Mouse (Mus musculus): ENCODE data around the gene Abhd17c. TPM values are rescaled to one million over a fixed set of nuclear protein-coding genes. Genes with fewer than 3 reads are reported as not detected.
A peak's percentile ranks its signal among the peaks of the same experiment; 100 is the strongest.

Gene Abhd17c
- polyA plus RNA-seq, 1 experiment from 2014 or later, result 71.3 TPM

DNA sequence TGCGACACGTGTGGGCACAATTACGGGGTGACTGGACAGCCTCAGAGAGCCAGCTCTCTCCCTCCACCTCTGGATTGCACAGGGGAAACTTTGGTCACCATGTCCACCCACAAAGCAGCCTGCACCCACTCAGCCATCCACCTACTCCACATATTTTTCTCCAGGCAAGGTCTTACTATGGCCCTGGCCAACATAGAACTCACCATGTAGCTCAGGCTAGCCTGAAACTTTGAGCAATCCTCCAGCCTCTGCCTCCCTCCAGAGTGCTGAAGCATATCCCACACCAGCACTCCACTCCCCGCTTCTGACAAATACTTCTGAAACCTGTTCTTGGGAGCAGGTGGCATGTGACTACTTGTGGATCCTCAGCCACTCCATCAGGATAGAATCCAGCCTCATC is 1.9 kb downstream of the Abhd17c start:
- H3K9me3 ChIP-seq (ENCODE audit: control insufficient read depth, low read length), result no peaks in the 10 kb centered on the region

DNA sequence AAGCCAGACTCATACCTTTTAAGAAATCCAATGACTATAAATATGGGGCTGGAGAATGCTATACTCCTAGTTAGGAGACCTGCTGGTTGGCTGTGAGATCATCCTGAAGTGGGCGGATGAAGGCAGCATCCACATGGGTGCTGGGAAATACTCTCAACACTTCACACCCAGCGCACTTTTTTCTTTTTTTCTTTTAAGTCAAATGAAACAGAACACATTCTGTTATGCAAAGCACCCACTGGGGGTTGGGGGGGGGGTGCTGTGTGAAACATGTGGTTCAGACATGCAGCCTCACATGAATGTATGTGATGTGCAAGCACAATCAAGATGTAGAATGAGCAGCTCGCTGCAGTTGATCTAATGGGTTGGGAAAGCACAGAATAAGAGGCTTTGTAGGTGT is 2.8 kb downstream of the Abhd17c start:
- WGBS, result 91% methylated on average over 3 of the region's 3 CpGs
- H3K27ac ChIP-seq (ENCODE audit: low read depth, low read length), result no peak overlapping the region
- no peak overlapping the region for H3K4me3 ChIP-seq (ENCODE audit: low read depth, low read length)
- H3K9ac ChIP-seq (ENCODE audit: low read length), result no peak overlapping the region
- no peak overlapping the region for H3K4me2 ChIP-seq (ENCODE audit: low read depth, low read length, severe bottlenecking)
- DNase-seq (ENCODE audit: low spot score) (no peak), ATAC-seq (replicated peaks; ENCODE audit: low FRiP score) (no peak)
- no peaks in the 10 kb centered on the region for H3K27me3 ChIP-seq (ENCODE audit: control insufficient read depth, insufficient read depth, low read length)
- H3K36me3 ChIP-seq (ENCODE audit: control insufficient read depth, insufficient read depth, low read length), result peaks cover 3% of the 10 kb centered on the region; the same call in 1 of the 2 replicates
- H3K9me3 ChIP-seq (ENCODE audit: control insufficient read depth, low read length), result no peaks in the 10 kb centered on the region
- peaks cover 2% of the 10 kb centered on the region; the same call in 1 of the 2 replicates for H3K4me1 ChIP-seq (replicated peaks; ENCODE audit: control insufficient read depth, insufficient read depth, low read length)

More for the DNA sequence above, 1.9 kb downstream of the Abhd17c start:
- ATAC-seq (replicated peaks; ENCODE audit: low FRiP score) (no peak), DNase-seq (ENCODE audit: low spot score) (no peak)
- peaks cover 3% of the 10 kb centered on the region; the same call in 1 of the 2 replicates for H3K36me3 ChIP-seq (ENCODE audit: control insufficient read depth, insufficient read depth, low read length)
- H3K4me3 ChIP-seq (ENCODE audit: low read depth, low read length), result peak overlapping the region; percentile 84
- H3K4me1 ChIP-seq (replicated peaks; ENCODE audit: control insufficient read depth, insufficient read depth, low read length), result peaks cover 2% of the 10 kb centered on the region; the same call in 1 of the 2 replicates
- WGBS, result 72% methylated on average over 4 of the region's 4 CpGs
- H3K27ac ChIP-seq (ENCODE audit: low read depth, low read length), result no peak overlapping the region
- peak overlapping the region; percentile 17; the same call in 1 of the 2 replicates for H3K9ac ChIP-seq (ENCODE audit: low read length)
- H3K27me3 ChIP-seq (ENCODE audit: control insufficient read depth, insufficient read depth, low read length), result no peaks in the 10 kb centered on the region
- H3K4me2 ChIP-seq (ENCODE audit: low read depth, low read length, severe bottlenecking), result peak overlapping the region; percentile 70

GRCm38 (mm10) chr7:84147746-84148145 is 3.9 kb downstream of the Abhd17c start:
- ATAC-seq (replicated peaks; ENCODE audit: low FRiP score) (no peak), DNase-seq (ENCODE audit: low spot score) (no peak)
- H3K27me3 ChIP-seq (ENCODE audit: control insufficient read depth, insufficient read depth, low read length), result no peaks in the 10 kb centered on the region
- H3K36me3 ChIP-seq (ENCODE audit: control insufficient read depth, insufficient read depth, low read length), result peaks cover 3% of the 10 kb centered on the region; the same call in 1 of the 2 replicates
- H3K4me2 ChIP-seq (ENCODE audit: low read depth, low read length, severe bottlenecking), result no peak overlapping the region
- H3K27ac ChIP-seq (ENCODE audit: low read depth, low read length), result no peak overlapping the region
- WGBS, result 95% methylated on average over 1 of the region's 1 CpGs
- peaks cover 8% of the 10 kb centered on the region for H3K4me1 ChIP-seq (replicated peaks; ENCODE audit: control insufficient read depth, insufficient read depth, low read length)
- no peaks in the 10 kb centered on the region for H3K9me3 ChIP-seq (ENCODE audit: control insufficient read depth, low read length)
- H3K9ac ChIP-seq (ENCODE audit: low read length), result no peak overlapping the region
- no peak overlapping the region for H3K4me3 ChIP-seq (ENCODE audit: low read depth, low read length)

- H3K36me3 ChIP-seq (ENCODE audit: control insufficient read depth, insufficient read depth, low read length), result peaks cover 3% of the 10 kb centered on the region; the same call in 1 of the 2 replicates
- no peak for ATAC-seq (replicated peaks; ENCODE audit: low FRiP score)
- no peak overlapping the region for H3K4me2 ChIP-seq (ENCODE audit: low read depth, low read length, severe bottlenecking)
- no peaks in the 10 kb centered on the region for H3K9me3 ChIP-seq (ENCODE audit: control insufficient read depth, low read length)
- no peak overlapping the region for H3K9ac ChIP-seq (ENCODE audit: low read length)
- H3K4me1 ChIP-seq (replicated peaks; ENCODE audit: control insufficient read depth, insufficient read depth, low read length), result peaks cover 8% of the 10 kb centered on the region
- H3K27me3 ChIP-seq (ENCODE audit: control insufficient read depth, insufficient read depth, low read length), result no peaks in the 10 kb centered on the region
- no peak overlapping the region for H3K4me3 ChIP-seq (ENCODE audit: low read depth, low read length)
- no peak overlapping the region for H3K27ac ChIP-seq (ENCODE audit: low read depth, low read length)
- no peak for DNase-seq (ENCODE audit: low spot score)
- WGBS, result 76% methylated on average over 2 of the region's 2 CpGs
These were observed 6.1 kb downstream of the Abhd17c start for GRCm38 (mm10) chr7:84145633-84146032.

GRCm38 (mm10) chr7:84142736-84143473 is 8.8 kb downstream of the Abhd17c start:
- WGBS, result 70% methylated on average over 7 of the region's 7 CpGs
- Histone ChIP-seq H3K4me2 (ENCODE audit: low read depth, low read length, severe bottlenecking) (no peak overlapping the region), H3K4me3 (ENCODE audit: low read depth, low read length) (no peak overlapping the region), H3K9ac (ENCODE audit: low read length) (no peak overlapping the region), H3K4me1 (replicated peaks; ENCODE audit: control insufficient read depth, insufficient read depth, low read length) (peaks cover 8% of the 10 kb centered on the region; the same call in 1 of the 2 replicates), H3K27me3 (ENCODE audit: control insufficient read depth, insufficient read depth, low read length) (no peaks in the 10 kb centered on the region), H3K27ac (ENCODE audit: low read depth, low read length) (no peak overlapping the region), H3K9me3 (ENCODE audit: control insufficient read depth, low read length) (no peaks in the 10 kb centered on the region), H3K36me3 (ENCODE audit: control insufficient read depth, insufficient read depth, low read length) (no peaks in the 10 kb centered on the region)
- DNase-seq (ENCODE audit: low spot score), result no peak
- ATAC-seq (replicated peaks; ENCODE audit: low FRiP score), result no peak

DNA sequence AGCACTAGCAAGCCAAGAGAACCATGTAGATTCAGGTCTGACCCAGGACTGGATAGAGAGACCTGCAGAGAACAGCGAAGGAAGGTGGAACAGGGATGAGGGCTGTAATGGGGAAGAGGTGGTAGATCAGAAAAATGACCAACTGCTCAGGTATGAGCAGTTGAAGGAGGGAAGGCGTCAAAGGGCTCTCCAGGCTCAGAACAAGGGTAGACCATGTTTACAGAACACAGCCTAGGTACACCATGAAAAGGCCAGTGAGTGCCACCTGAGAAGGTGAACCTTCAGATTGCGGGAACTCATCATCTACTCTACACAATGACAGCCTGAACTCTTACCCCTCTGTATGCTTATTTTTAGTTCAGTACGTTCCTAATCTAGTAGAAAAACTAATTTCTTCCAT is 9.5 kb downstream of the Abhd17c start:
- H3K4me1 ChIP-seq (replicated peaks; ENCODE audit: control insufficient read depth, insufficient read depth, low read length), result peaks cover 8% of the 10 kb centered on the region; the same call in 1 of the 2 replicates
- no peaks in the 10 kb centered on the region for H3K9me3 ChIP-seq (ENCODE audit: control insufficient read depth, low read length)
- ATAC-seq (replicated peaks; ENCODE audit: low FRiP score) (no peak), DNase-seq (ENCODE audit: low spot score) (no peak)
- no peak overlapping the region for H3K4me3 ChIP-seq (ENCODE audit: low read depth, low read length)
- WGBS, result 94% methylated on average over 4 of the region's 4 CpGs
- no peaks in the 10 kb centered on the region for H3K27me3 ChIP-seq (ENCODE audit: control insufficient read depth, insufficient read depth, low read length)
- no peak overlapping the region for H3K4me2 ChIP-seq (ENCODE audit: low read depth, low read length, severe bottlenecking)
- no peak overlapping the region for H3K9ac ChIP-seq (ENCODE audit: low read length)
- no peaks in the 10 kb centered on the region for H3K36me3 ChIP-seq (ENCODE audit: control insufficient read depth, insufficient read depth, low read length)
- no peak overlapping the region for H3K27ac ChIP-seq (ENCODE audit: low read depth, low read length)

GRCm38 (mm10) chr7:84139566-84139965 is 12.1 kb downstream of the Abhd17c start:
- H3K4me1 ChIP-seq (replicated peaks; ENCODE audit: control insufficient read depth, insufficient read depth, low read length), result peaks cover 8% of the 10 kb centered on the region; the same call in 1 of the 2 replicates
- H3K36me3 ChIP-seq (ENCODE audit: control insufficient read depth, insufficient read depth, low read length), result no peaks in the 10 kb centered on the region
- H3K9ac ChIP-seq (ENCODE audit: low read length), result no peak overlapping the region
- 53% methylated on average over 4 of the region's 4 CpGs for WGBS
- H3K27me3 ChIP-seq (ENCODE audit: control insufficient read depth, insufficient read depth, low read length), result no peaks in the 10 kb centered on the region
- no peak overlapping the region for H3K4me3 ChIP-seq (ENCODE audit: low read depth, low read length)
- H3K27ac ChIP-seq (ENCODE audit: low read depth, low read length), result no peak overlapping the region
- ATAC-seq (replicated peaks; ENCODE audit: low FRiP score) (no peak), DNase-seq (ENCODE audit: low spot score) (no peak)
- H3K9me3 ChIP-seq (ENCODE audit: control insufficient read depth, low read length), result no peaks in the 10 kb centered on the region
- H3K4me2 ChIP-seq (ENCODE audit: low read depth, low read length, severe bottlenecking), result no peak overlapping the region

DNA sequence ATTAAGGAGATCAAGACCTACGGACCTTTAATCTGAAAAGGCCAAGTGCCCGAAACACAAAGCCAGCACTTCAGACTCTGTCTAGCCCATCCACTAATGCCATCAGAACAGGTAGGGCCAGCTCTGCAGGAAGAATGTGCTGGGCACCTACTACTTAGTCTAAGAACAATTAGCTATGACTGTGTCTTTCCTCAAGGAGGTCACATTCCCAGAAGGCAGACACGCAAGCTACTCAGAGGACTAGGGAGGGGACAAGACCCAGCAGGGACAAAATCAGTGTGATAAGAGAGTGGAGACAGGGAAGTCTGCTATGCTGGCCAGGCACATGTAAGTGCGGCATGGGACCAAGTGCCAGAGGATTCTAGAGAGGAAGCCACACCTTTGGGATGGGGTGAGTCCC is 13.0 kb downstream of the Abhd17c start:
- Histone ChIP-seq H3K27ac (ENCODE audit: low read depth, low read length) (no peak overlapping the region), H3K4me1 (replicated peaks; ENCODE audit: control insufficient read depth, insufficient read depth, low read length) (peaks cover 8% of the 10 kb centered on the region; the same call in 1 of the 2 replicates), H3K36me3 (ENCODE audit: control insufficient read depth, insufficient read depth, low read length) (no peaks in the 10 kb centered on the region), H3K4me2 (ENCODE audit: low read depth, low read length, severe bottlenecking) (no peak overlapping the region), H3K9me3 (ENCODE audit: control insufficient read depth, low read length) (no peaks in the 10 kb centered on the region), H3K4me3 (ENCODE audit: low read depth, low read length) (no peak overlapping the region), H3K27me3 (ENCODE audit: control insufficient read depth, insufficient read depth, low read length) (no peaks in the 10 kb centered on the region), H3K9ac (ENCODE audit: low read length) (no peak overlapping the region)
- ATAC-seq (replicated peaks; ENCODE audit: low FRiP score) (no peak), DNase-seq (ENCODE audit: low spot score) (no peak)
- WGBS, result 62% methylated on average over 4 of the region's 4 CpGs

DNA sequence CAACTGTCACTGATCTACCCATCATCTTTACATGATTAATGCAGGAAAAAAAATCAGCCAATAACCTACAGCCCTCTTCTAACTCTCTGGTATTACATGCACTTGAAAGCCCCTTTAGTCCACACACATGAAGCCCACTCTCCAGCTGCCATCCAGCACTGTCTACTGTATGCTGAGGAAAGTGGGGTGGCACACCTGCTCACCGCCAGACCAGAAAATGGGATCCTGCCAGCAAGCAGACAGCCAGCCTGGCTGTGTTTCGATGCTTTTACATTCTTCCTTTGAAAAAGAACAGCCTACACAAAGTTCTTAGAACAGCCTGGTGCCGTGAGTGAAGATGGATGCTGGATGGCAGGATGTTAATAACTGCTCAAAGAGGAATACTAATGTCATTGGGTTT is 13.9 kb downstream of the Abhd17c start:
- Histone ChIP-seq H3K9ac (ENCODE audit: low read length) (no peak overlapping the region), H3K27me3 (ENCODE audit: control insufficient read depth, insufficient read depth, low read length) (no peaks in the 10 kb centered on the region), H3K4me2 (ENCODE audit: low read depth, low read length, severe bottlenecking) (no peak overlapping the region), H3K36me3 (ENCODE audit: control insufficient read depth, insufficient read depth, low read length) (no peaks in the 10 kb centered on the region), H3K4me1 (replicated peaks; ENCODE audit: control insufficient read depth, insufficient read depth, low read length) (peaks cover 2% of the 10 kb centered on the region; the same call in 1 of the 2 replicates), H3K27ac (ENCODE audit: low read depth, low read length) (no peak overlapping the region), H3K9me3 (ENCODE audit: control insufficient read depth, low read length) (no peaks in the 10 kb centered on the region), H3K4me3 (ENCODE audit: low read depth, low read length) (no peak overlapping the region)
- WGBS, result 83% methylated on average over 3 of the region's 3 CpGs
- DNase-seq (ENCODE audit: low spot score), result no peak
- no peak for ATAC-seq (replicated peaks; ENCODE audit: low FRiP score)
